In the genomic region with DNA sequence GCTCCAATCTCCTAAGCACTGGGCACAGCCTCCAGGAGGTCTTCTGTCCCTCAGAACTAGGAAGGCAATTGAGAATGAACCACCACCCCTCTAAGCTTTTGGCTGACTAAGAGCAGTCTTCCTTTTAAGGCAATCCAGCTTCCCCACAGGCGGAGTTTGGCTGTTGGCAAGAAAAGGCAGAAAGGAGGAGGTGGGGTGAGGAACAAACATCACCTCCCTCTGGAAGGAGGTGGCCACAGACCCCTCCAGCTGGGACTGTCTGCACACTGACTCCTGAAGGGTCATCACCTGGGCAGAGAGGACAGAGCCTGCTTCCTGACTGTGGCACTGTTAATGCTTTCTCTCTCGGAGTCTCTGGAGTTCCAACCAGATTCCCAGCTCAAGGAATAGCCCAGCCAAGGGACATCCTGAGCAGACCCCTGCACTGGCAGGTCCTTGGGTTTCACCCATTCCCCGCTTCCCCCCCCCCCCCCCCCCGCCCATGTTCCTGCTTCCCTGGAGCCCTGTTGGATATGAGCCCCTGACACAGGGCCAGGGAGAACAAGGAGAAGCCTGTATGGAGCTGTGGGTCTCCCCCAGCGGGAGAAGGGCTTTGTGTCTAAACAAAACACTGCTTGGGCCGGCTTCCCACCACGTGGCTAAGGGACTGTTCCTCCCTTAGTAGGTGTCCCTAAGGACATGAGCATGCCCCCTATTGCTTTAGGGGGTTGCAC, we compare ENCODE assay signal across 9 mouse cellular contexts. TPM values are rescaled to one million over a fixed set of nuclear protein-coding genes. Genes with fewer than 3 reads are reported as not detected.
DNase-seq lines count a peak whose midpoint lies in the region; ATAC-seq and TF ChIP-seq lines count a peak whose summit lies in the region.
"Had no signal": no experiment of that assay in that cellular context is flagged by ENCODE, and none has a peak within 500 bp of the region (broad histone marks: within the 10 kb centered on the region; RNA-seq: fewer than 3 reads in every experiment).

No protein-coding gene starts in this region.

- H3K4me1 ChIP-seq in hindbrain, embryonic 16.5 days (ENCODE audit: control insufficient read depth, insufficient read depth, low read depth, low read length) = peaks cover 8% of the 10 kb centered on the region
- H3K4me1 ChIP-seq in olfactory bulb, adult 2 months (ENCODE audit: control insufficient read depth, insufficient read depth, low read length) = peaks cover 49% of the 10 kb centered on the region

- no peak overlapping the region for H3K4me2 ChIP-seq in hindbrain, embryonic 16.5 days (ENCODE audit: low read length)

- peak; percentile 53 for ATAC-seq in frontal cortex, adult (ENCODE audit: low TSS enrichment)
- ATAC-seq in hindbrain, embryonic 16.5 days = peak; percentile 84
- ATAC-seq: Patski had no signal

- intact Hi-C loops in left cerebral cortex, postnatal 4 days (cut with DNase I) = no loop called here

- peaks cover 3% of the 10 kb centered on the region for H3K9me3 ChIP-seq in hindbrain, embryonic 16.5 days (ENCODE audit: control insufficient read depth, low read length)

- no peak overlapping the region for H3K4me3 ChIP-seq in hindbrain, embryonic 16.5 days (ENCODE audit: low read length)
- no peak overlapping the region for H3K4me3 ChIP-seq in olfactory bulb, adult 2 months (ENCODE audit: insufficient read depth, low read depth, low read length)

- no peaks in the 10 kb centered on the region for H3K36me3 ChIP-seq in hindbrain, embryonic 16.5 days (ENCODE audit: control insufficient read depth, insufficient read depth, low read length)

- peak overlapping the region; percentile 60 for H3K27ac ChIP-seq in hindbrain, embryonic 16.5 days (ENCODE audit: low read depth, low read length)
- H3K27ac ChIP-seq in olfactory bulb, adult 2 months (ENCODE audit: insufficient read depth, low read depth, low read length) = peak overlapping the region; percentile 75

- TF ChIP-seq POLR2A in olfactory bulb, adult 2 months (IDR thresholded peaks at IDR 0.05; ENCODE audit: insufficient read depth, low read depth, low read length) = no peak

- no peak overlapping the region for H3K9ac ChIP-seq in hindbrain, embryonic 16.5 days (ENCODE audit: low read depth, low read length)

- 24% methylated on average over 6 of the region's 7 CpGs for WGBS in hindbrain, embryonic 16.5 days
- 20% methylated on average over 7 of the region's 7 CpGs for WGBS in olfactory bulb, adult 2 months

- H3K27me3 ChIP-seq in hindbrain, embryonic 16.5 days (replicated peaks; ENCODE audit: control insufficient read depth, insufficient read depth, low read length) = 0 out of 2 replicates have a peak, but pooled peaks cover 2% of the 10 kb centered on the region
- H3K27me3 ChIP-seq: Patski had no signal

- no peak for TF ChIP-seq CTCF in olfactory bulb, adult 2 months (IDR thresholded peaks at IDR 0.05; ENCODE audit: insufficient read depth, low read depth, low read length)

- peak; percentile 48 for DNase-seq in ovary, adult 18-20 months (ENCODE audit: low spot score)
- no peak for DNase-seq in ovary, postnatal 10 days (ENCODE audit: low spot score)
- peak; percentile 60 for DNase-seq in left cerebral cortex, postnatal 4 days
- no peak for DNase-seq in thymus, postnatal 4 days
- no peak for DNase-seq in spleen, adult 18-20 months

RNA-seq across cellular contexts. Expression of gene Csrp1, which starts 14.5 kb away (rescaled TPM):
- 20.6 and 23.7 TPM in 2 replicates for polyA plus RNA-seq in hindbrain, embryonic 16.5 days (2015; fragmentation: Nextera tagmentation; extraction: Ambion mirVana)
- total RNA-seq in left cerebral cortex, postnatal 4 days (2021) = 10 to 100 TPM; 31.2 to 32.8 TPM
- 169 and 254 TPM in 2 replicates for polyA plus RNA-seq in olfactory bulb, adult 2 months (2012; ENCODE audit: insufficient read depth, insufficient read length, low replicate concordance, missing spikeins)

RNA-seq across cellular contexts. Expression of gene Phlda3, which starts 31.5 kb away (rescaled TPM):
- 43.1 and 49.5 TPM in 2 replicates for polyA plus RNA-seq in hindbrain, embryonic 16.5 days (2015; fragmentation: Nextera tagmentation; extraction: Ambion mirVana)
- 10 to 100 TPM; 11.2 to 12.9 TPM for total RNA-seq in left cerebral cortex, postnatal 4 days (2021)
- not detected in 2 replicates for polyA plus RNA-seq in olfactory bulb, adult 2 months (2012; ENCODE audit: insufficient read depth, insufficient read length, low replicate concordance, missing spikeins)

RNA-seq across cellular contexts. Expression of gene Tnni1, which starts 44.9 kb away (rescaled TPM):
- polyA plus RNA-seq in hindbrain, embryonic 16.5 days (2015; fragmentation: Nextera tagmentation; extraction: Ambion mirVana) = 1.1 and 19.6 TPM in 2 replicates
- not detected for total RNA-seq in left cerebral cortex, postnatal 4 days (2021)
- polyA plus RNA-seq in olfactory bulb, adult 2 months (2012; ENCODE audit: insufficient read depth, insufficient read length, low replicate concordance, missing spikeins) = not detected in 2 replicates

Comparison
In these comparisons a context has a peak if more than half of its experiments do, and no peak if none do; other contexts are left out.
1. DNase-seq: peak in ovary, adult 18-20 months (single experiment) and left cerebral cortex, postnatal 4 days (single experiment); none in ovary, postnatal 10 days (single experiment), thymus, postnatal 4 days (single experiment) and spleen, adult 18-20 months (0 of 2).
2. RNA of gene Phlda3, which starts 31.5 kb away (polyA plus RNA-seq): 43.1 to 49.5 TPM in hindbrain, embryonic 16.5 days; not detected in olfactory bulb, adult 2 months; every median in the first group is over 10 times any median in the second.